Mouse (Mus musculus): ENCODE measurements around the gene Bicc1. TPM values are rescaled to one million over a fixed set of nuclear protein-coding genes. Genes with fewer than 3 reads are reported as not detected.

The Bicc1 gene
- total and polyA plus RNA-seq, 3 experiments: not detected

- TF ChIP-seq ELF1 (IDR thresholded peaks at IDR 0.05; ENCODE audit: low read depth, low read length) (no peak), NELFE (IDR thresholded peaks at IDR 0.05; ENCODE audit: low read depth, low read length) (no peak)
Measured at GRCm38 (mm10) chr10:71169171-71169570, 9.7 kb upstream of the Bicc1 start (continued).

- H3K9ac ChIP-seq (ENCODE audit: control insufficient read depth, low read depth, low read length, poor library complexity, severe bottlenecking): no peak overlapping the region
- no peak for DNase-seq (ENCODE audit: low read depth, low spot score)
- no peaks in the 10 kb centered on the region for H3K4me1 ChIP-seq (ENCODE audit: control insufficient read depth in 1 of 2, insufficient read depth in 2 of 2, low read length in 2 of 2)
- no peak overlapping the region for H3K4me3 ChIP-seq (ENCODE audit: control insufficient read depth in 1 of 2, insufficient read depth in 1 of 2, low read depth in 2 of 2, low read length in 2 of 2)
- no peaks in the 10 kb centered on the region for H3K36me3 ChIP-seq (ENCODE audit: control insufficient read depth in 1 of 2, insufficient read depth in 2 of 2, low read length in 2 of 2)
- H3K9me3 ChIP-seq (replicated peaks; ENCODE audit: insufficient read depth, low read length): no peaks in the 10 kb centered on the region
- no peaks in the 10 kb centered on the region for H3K27me3 ChIP-seq (ENCODE audit: control insufficient read depth in 1 of 2, insufficient read depth in 2 of 2, low read length in 2 of 2)
- TF ChIP-seq ETS1 (IDR thresholded peaks at IDR 0.05; ENCODE audit: low read depth, low read length) (no peak), HCFC1 (IDR thresholded peaks at IDR 0.05; ENCODE audit: low read depth, low read length) (no peak), MYB (IDR thresholded peaks at IDR 0.05; ENCODE audit: low read depth, low read length) (no peak), ZC3H11A (IDR thresholded peaks at IDR 0.05; ENCODE audit: low read depth, low read length) (no peak), ZKSCAN1 (IDR thresholded peaks at IDR 0.05; ENCODE audit: low read depth, low read length) (no peak), SMC3 (IDR thresholded peaks at IDR 0.05; ENCODE audit: low read depth, low read length) (no peak), EP300 (IDR thresholded peaks at IDR 0.05; ENCODE audit: low read depth in 1 of 2, low read length in 2 of 2) (no peak), CHD2 (IDR thresholded peaks at IDR 0.05; ENCODE audit: low read length) (no peak), E2F4 (IDR thresholded peaks at IDR 0.05; ENCODE audit: borderline replicate concordance, low read depth, low read length) (no peak), SIN3A (IDR thresholded peaks at IDR 0.05; ENCODE audit: low read length) (no peak), MYC (IDR thresholded peaks at IDR 0.05; ENCODE audit: low read depth, low read length) (no peak), TAL1 (IDR thresholded peaks at IDR 0.05; ENCODE audit: low read length) (no peak), POLR2A (IDR thresholded peaks at IDR 0.05; ENCODE audit: control insufficient read depth in 1 of 2, insufficient read depth in 1 of 2, low read depth in 1 of 2, low read length in 2 of 2, poor library complexity in 1 of 2) (no peak)
- no peaks in the 10 kb centered on the region for H3K79me2 ChIP-seq (ENCODE audit: control insufficient read depth, insufficient read depth, low read length, poor library complexity)
- no peak overlapping the region for H3K27ac ChIP-seq (ENCODE audit: control insufficient read depth, low read depth, low read length)
Measured at GRCm38 (mm10) chr10:71160449-71160848, 949 bp upstream of the Bicc1 start.

GRCm38 (mm10) chr10:71158940-71159675 is 392 bp downstream of the Bicc1 start:
- TF ChIP-seq GATA1 (IDR thresholded peaks at IDR 0.05; ENCODE audit: low read depth, low read length) (no peak), ZC3H11A (IDR thresholded peaks at IDR 0.05; ENCODE audit: low read depth, low read length) (no peak), MXI1 (IDR thresholded peaks at IDR 0.05; ENCODE audit: low read depth, low read length) (no peak), ZMIZ1 (IDR thresholded peaks at IDR 0.05; ENCODE audit: low read depth, low read length) (no peak), MYB (IDR thresholded peaks at IDR 0.05; ENCODE audit: low read depth, low read length) (no peak), MAFK (IDR thresholded peaks at IDR 0.05; ENCODE audit: borderline replicate concordance, low read depth, low read length) (no peak), POLR2AphosphoS2 (IDR thresholded peaks at IDR 0.05; ENCODE audit: low read length) (no peak), HCFC1 (IDR thresholded peaks at IDR 0.05; ENCODE audit: low read depth, low read length) (no peak), USF1 (IDR thresholded peaks at IDR 0.05; ENCODE audit: low read depth, low read length) (no peak)
- H3K27ac ChIP-seq (ENCODE audit: control insufficient read depth, low read depth, low read length): no peak overlapping the region
- H3K27me3 ChIP-seq (ENCODE audit: control insufficient read depth in 1 of 2, insufficient read depth in 2 of 2, low read length in 2 of 2): no peaks in the 10 kb centered on the region
- DNase-seq (ENCODE audit: low read depth, low spot score): no peak
- no peaks in the 10 kb centered on the region for H3K9me3 ChIP-seq (replicated peaks; ENCODE audit: insufficient read depth, low read length)
- no peak overlapping the region for H3K9ac ChIP-seq (ENCODE audit: control insufficient read depth, low read depth, low read length, poor library complexity, severe bottlenecking)
- H3K4me1 ChIP-seq (ENCODE audit: control insufficient read depth in 1 of 2, insufficient read depth in 2 of 2, low read length in 2 of 2): no peaks in the 10 kb centered on the region
- no peak overlapping the region for H3K4me3 ChIP-seq (ENCODE audit: control insufficient read depth in 1 of 2, insufficient read depth in 1 of 2, low read depth in 2 of 2, low read length in 2 of 2)
- no peaks in the 10 kb centered on the region for H3K36me3 ChIP-seq (ENCODE audit: control insufficient read depth in 1 of 2, insufficient read depth in 2 of 2, low read length in 2 of 2)
- no peaks in the 10 kb centered on the region for H3K79me2 ChIP-seq (ENCODE audit: control insufficient read depth, insufficient read depth, low read length, poor library complexity)

Data from MEL (cell line).